Mouse (Mus musculus) heart, adult 18-20 months (tissue): Measurements from ENCODE around the gene Tlr9. TPM values are rescaled to one million over a fixed set of nuclear protein-coding genes. Genes with fewer than 3 reads are reported as not detected.

ENCODE experiments used
- DNase-seq, 2 experiments: peaks; one replicate each; pipeline ENCODE4 v3.0.0; 2021 to 2022; ENCODE audit warnings: mixed read lengths in 1 of 2
- total RNA-seq, 2 experiments: library from RNA; stranded (reverse); gene quantifications; 2 replicates each; pipeline ENCODE4 v1.2.3; 2021

Tlr9 gene
- total RNA-seq, 2 experiments from 2014 or later: 0.45 to 1.3 TPM

DNA sequence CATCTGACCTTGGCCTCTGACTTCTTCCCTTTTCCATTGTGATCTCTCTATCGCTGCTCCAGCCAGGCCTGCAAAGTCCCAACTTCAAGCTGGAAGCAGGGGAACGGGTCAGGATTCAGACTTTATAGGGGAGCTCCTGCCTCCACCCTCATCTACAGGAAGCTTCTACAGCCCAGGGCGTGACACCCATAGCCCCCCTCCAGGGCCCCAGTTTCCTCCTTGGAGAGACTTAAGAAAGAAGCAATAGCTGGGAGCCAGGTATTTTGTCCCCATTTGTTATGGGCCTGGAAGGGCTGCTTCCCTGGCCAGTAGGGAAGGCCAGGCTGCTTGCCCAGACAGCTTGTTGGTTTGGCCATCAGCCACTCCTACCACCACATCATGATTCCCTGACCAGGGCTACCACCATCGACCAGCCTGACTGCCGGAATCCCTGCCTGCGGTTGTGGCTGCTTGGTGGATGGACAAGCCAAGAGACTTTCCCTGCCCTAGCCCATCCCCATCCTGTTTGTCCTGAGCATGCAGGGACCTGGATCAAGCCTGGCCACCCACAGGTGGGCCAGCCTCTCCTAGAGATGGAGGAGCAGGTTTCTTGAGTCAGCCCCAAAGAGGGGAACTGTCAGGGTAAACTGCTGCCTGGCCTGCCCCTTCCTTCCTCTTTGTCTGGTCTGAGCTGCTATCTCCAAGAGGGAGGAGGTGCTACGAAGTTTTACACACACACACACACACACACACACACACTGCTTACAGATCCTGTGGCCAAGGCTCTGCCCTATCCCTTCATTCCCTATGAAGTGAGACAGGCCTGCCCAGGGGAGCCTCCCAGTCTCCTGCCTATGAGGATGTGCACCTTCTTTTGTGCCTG is 18.2 kb upstream of the Tlr9 start:
- peak in 1 of 2 experiments; percentile 59 for DNase-seq

DNA sequence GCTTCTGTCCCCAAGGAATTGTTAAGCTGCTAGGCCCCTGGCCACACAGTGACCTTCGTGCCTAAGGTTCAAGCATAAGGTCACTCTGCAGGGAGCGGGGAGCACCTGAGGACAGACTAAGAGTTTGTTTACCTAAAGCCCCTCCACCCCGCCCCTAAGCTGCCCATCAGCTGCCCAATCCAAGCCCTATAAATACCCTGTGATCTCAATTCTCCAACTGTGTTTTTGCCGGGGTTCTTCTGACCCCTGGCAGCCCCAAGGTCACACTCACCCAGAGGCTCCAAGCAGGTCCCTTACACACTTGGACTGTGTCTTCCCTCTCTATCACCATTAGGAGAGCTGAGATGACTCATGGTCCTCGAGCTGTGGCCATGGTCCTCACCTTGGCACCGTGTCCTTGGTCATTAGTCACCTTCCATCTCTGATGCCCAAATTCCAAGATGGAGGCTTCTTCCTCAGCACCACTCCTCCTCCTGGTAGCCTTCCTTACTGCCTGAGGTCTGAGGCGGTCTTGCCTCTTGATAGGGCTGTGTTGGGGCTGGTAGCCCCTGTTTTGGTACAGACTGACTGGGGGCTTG is 16.6 kb upstream of the Tlr9 start:
- DNase-seq: peak in 1 of 2 experiments; percentile 48

DNA sequence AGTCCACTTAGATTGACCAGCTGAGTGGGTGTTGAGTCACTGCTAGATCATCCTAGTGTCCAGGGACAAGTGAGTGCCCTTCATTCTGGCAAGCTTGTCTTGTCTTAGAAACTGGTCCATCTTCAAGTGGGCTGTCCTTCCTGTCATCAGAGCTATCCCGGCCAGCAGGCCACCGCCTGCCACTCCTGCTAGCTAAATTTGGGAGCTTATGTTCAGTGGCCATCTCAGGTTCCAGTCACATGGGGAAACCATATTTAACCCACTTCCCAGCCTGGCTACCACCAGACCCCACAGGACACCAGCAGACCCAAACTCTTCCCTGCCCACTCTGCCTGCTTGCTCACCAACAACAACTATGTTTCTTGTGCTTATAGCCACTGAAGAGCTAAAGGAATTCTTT is 15.9 kb upstream of the Tlr9 start:
- DNase-seq: peak; percentile 77 to 82

DNA sequence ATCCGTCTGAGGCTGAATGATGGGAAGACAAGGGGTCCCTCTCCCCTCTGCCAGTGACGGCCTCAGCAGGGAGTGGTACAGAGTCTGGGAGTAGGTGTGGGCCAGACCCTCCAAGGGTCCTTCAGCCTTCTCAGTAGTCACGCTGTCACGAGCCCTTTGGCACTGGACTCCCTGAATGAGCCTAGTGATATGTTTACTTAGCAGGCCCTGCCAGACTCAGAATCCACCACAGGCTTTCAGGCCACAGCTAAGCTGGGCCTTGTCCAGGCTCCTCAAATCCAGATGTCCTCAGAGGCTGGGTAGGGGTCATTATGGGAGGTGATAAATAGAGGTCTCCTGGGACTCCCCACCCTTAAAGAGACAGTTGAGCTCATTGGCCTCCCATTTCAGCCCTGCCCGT is 14.2 kb upstream of the Tlr9 start:
- DNase-seq: peak; percentile 58

DNA sequence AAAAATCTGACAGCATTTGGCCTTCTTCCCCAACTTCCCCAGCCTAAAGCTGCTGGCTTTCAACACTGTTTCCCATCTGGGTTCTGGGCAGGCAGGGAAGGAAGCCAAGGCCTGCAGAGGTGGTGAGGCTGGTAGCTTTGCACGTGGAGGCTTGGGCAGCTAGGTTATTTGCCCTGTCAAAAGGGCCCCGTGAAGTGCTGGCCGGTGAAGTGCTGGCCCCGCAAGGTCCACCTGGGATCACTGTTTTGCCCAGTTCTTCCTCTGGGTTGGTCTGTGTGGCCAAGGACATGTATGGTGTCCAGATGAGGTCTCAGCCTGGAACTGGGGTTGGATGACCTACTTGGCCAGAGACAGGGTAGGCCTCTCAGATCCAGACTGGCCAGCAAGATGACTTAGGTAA is 12.4 kb upstream of the Tlr9 start:
- peak; percentile 53 to 68 for DNase-seq

DNA sequence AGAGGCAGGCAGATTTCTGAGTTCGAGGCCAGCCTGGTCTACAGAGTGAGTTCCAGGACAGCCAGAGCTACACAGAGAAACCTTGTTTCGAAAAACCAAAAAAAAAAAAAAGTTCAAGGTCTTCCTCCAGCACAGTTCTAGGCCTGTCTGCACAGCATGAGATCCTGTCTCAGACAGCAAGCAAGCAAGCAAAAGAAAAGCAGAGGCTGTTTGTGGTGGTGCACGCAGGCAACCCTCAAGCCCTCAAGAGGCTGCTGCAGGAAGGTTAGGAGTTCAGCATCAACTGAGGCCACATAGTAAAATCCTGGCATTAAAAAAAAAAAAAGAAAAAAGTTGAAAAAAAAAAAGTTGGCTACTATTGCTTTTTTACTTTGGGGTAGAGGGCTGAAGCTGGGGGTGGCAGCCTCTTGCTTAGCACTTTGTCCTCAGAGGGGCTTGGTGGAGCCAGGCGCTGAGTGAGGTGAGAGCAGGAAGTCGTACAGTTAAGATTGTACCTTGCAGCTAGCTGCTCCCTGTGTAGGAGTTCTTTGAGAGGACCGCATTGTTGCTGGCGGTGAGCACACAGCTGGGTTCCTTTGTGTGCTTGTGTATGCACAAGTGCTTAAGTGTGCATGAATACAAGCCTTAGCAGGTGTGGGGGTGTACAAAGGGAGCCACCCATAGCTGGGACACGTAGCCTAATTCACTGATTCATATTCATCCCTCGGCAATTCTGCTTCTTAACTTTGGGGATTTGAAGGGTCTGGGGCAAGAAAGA is 11.4 kb upstream of the Tlr9 start:
- DNase-seq: no peak

DNA sequence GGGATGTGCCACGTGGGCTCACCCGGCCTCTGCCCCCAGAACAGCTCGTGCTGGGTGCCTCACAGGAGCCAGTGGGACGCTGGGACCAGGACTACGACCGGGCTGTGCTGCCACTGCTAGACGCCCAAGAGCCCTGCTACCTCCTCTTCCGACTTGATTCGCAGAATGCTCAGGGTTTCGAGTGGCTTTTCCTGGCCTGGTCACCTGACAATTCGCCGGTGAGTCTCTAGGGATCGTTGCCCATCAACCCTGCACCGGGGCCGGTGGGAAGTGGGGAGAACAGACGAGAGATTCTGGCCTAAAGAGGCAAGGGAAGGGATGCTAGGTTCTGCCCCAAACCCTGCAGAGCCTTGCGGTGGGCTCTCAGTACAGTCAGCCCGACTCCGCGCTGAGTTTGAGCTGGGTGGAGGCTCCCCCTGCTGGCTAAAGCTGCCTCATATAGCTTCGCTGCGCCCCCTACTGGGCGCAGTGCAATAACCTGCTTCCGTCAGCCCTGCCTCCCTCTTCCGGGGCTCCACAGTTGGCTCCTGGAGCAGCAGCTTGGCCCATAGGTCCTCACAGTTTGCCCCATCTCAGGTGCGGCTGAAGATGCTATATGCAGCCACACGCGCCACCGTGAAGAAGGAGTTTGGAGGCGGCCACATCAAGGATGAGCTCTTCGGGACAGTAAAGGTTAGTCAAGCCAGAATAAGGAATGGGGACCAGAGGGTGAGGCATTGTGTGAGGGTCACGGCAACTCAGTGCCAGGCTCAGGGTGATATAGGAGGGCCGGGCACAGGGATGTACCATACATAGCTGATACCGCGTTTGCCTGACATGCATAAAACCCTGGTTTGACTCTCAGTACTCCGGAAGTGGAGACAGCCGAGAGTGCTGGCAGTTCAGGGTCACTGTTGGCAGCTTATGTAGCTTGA is 10.5 kb upstream of the Tlr9 start:
- peak; percentile 82 to 89 for DNase-seq

DNA sequence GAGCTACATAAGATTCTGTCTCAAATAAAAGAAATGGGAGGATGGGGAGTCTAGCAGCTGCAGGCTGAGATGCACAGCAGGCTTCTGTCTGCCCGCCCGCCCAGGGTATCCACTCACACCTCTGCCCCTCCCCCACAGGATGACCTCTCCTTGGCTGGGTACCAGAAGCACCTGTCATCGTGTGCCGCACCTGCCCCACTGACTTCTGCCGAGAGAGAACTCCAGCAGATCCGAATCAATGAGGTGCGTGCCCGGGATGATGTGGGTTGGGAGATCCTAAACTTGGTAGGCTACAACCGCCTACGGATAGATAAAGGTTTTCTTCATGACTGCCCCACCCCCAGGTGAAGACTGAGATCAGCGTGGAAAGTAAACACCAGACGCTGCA is 9.8 kb upstream of the Tlr9 start:
- no peak for DNase-seq

DNA sequence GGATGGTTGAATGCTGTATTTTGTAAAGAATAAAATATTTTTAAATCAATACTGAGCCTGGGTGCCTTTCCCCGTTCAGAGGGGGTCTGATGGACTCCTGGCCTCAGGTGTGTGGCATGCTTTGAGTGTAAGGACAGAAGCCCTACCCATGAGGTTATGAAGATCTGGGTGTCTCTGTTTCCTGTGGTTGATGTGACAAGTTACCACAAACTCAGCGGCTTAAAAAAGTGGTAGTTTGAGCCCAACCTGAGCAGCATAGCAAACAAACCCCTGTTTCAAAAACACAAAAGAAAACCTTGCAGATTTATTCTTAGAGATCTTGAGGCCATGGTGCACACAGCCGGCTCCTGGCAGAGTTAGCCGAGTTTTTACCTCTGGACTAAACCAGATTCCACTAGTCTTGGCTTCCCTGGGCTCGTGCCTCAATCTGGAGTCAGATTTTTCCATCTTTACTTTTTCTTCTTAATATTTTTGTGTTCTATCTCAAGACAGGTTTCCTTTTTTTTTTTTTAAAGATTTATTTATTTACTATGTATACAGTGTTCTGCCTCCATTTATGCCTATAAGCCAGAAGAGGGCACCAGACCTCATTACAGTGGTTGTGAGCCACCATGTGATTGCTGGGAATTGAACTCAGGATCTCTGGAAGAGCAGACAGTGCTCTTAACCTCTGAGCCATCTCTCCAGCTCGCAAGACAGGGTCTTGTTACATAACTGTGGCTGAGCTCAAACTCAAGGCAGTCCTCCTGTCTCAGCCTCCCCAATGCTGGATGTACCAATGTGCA is 6.9 kb upstream of the Tlr9 start:
- DNase-seq: no peak

DNA sequence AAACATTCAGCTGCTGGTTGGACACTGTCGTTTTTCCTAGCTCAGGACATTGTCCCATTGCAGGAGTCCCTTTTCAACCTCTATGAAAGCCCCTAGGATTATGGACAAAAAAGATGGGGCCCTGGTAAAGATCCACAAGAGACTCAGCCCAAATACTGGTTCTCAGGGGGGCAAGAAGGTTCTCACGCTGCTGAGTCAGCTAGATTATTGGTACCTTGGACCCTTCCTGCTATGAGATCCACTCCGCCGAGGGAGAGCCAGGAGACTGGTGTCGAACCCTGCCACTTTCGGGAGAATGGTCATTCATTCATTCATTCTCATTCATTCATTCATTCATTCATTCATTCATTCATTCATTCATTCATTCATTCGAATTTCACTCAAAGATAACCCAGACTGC is 5.4 kb upstream of the Tlr9 start:
- no peak for DNase-seq

DNA sequence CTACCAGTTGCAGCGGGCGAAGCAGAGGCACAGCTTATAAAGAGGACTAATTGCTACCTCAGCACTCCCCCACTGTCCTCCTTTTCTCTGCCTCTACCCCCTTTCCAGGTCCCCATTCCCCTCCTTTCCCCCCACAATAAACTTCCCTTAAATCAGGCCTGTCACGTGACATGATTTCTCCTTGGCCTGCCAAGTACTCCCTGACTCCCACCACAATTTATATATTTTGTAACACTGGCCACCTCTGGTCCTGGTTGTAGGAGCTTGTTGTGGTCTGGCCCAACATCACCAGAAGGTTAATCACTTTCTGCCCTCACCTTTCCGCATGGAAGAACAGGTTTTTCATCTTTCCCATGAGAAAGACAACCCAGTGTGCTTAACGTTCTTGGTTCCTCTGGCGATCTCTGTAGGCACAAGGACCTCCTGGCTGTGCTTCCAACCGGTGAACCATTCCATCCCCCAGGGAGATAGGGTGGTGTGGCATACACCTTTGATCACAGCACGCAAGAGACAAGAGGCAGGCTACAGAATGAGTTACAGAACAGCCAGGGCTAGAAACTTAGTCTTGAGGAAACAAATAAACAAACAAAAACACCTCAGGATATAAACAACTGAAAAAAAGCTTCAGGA is 1.4 kb upstream of the Tlr9 start:
- no peak for DNase-seq

DNA sequence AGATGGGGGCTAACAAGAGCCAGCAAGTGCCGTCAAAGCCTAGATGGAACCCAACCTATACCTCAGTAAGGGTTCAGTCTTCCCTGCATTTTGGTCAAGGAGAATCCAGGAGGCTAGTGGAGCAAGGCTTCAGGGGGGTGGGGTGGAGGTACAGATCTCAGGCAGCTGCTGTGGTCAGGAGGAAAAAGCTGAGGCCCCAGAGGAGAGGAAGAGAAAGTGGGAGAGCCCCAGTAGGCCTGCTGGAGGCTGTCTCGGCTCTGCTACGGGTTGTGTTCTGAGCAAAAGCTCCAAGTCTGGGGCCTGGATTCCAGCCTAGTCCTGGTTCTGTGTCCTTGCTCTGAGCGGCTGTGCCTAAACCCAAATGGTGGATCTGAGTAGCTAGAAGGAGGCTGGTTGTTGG is 596 bp downstream of the Tlr9 start:
- DNase-seq: no peak

DNA sequence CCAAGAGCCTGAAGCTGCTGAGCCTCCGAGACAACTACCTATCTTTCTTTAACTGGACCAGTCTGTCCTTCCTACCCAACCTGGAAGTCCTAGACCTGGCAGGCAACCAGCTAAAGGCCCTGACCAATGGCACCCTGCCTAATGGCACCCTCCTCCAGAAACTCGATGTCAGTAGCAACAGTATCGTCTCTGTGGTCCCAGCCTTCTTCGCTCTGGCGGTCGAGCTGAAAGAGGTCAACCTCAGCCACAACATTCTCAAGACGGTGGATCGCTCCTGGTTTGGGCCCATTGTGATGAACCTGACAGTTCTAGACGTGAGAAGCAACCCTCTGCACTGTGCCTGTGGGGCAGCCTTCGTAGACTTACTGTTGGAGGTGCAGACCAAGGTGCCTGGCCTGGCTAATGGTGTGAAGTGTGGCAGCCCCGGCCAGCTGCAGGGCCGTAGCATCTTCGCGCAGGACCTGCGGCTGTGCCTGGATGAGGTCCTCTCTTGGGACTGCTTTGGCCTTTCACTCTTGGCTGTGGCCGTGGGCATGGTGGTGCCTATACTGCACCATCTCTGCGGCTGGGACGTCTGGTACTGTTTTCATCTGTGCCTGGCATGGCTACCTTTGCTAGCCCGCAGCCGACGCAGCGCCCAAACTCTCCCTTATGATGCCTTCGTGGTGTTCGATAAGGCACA is 3.2 kb downstream of the Tlr9 start:
- DNase-seq: no peak

DNA sequence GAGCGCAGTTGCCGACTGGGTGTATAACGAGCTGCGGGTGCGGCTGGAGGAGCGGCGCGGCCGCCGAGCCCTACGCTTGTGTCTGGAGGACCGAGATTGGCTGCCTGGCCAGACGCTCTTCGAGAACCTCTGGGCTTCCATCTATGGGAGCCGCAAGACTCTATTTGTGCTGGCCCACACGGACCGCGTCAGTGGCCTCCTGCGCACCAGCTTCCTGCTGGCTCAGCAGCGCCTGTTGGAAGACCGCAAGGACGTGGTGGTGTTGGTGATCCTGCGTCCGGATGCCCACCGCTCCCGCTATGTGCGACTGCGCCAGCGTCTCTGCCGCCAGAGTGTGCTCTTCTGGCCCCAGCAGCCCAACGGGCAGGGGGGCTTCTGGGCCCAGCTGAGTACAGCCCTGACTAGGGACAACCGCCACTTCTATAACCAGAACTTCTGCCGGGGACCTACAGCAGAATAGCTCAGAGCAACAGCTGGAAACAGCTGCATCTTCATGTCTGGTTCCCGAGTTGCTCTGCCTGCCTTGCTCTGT is 3.8 kb downstream of the Tlr9 start:
- peak; percentile 69 for DNase-seq

DNA sequence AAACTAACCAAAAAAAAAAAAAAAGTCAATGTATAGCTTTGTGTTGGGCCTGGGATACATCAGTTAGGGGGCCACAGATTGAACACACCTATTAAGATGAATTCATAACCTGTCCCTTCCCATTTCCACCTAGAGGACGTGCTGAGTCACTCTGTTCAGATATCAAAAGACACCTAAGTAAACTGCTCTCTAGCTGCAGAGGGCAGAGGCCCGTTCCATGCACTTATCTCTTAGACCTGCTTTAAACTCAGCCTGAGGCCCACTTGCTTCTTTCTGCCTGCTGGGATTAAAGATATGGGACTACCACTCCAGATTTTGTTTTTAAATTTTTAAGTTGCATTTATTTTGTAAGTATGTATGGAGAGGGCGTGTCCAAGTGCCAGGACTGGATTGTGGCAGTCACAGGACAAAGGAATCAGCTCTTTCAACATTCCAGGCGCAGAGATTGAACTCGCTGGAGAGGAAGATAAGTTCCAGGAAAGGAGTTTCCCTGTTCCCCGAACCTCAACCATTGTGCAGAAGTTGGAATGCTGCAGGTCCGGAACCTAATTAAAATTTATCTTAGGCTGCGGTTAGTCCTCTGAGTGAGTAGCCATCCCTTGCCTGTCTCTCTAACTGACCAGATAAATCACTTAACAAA is 5.5 kb downstream of the Tlr9 start:
- no peak for DNase-seq

DNA sequence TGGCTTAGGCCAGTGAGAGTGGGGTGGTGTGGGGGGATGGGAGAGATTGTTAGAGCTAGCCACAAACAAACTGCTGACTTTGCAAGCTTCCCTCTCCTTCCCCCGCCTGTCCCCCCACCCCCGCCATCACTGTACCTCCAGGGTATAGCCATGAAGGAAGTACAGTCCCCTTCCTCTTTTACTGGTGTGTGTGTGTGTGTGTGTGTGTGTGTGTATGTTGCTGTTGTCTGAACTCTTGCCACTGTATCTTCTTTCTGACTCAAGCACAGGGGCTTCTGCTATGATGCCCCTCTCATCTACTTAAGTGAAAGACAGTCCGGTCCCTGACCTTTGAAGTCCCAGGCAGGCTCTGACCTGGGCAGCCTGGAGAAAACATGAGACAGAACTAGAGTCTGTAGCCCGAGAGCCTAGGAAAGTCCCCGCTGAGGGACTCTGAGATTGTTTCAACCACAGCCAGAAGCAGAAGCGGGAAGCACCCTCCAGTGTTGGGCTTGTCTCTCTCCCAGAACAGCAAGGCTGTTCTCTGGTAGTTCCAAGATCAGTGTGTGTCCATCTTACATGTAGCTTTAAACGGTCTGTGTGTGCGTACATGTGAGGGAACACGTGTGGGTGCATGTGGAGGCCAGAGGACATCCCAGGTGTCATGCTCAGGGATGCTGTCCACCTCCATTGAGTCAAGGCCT is 7.8 kb downstream of the Tlr9 start:
- DNase-seq: no peak

DNA sequence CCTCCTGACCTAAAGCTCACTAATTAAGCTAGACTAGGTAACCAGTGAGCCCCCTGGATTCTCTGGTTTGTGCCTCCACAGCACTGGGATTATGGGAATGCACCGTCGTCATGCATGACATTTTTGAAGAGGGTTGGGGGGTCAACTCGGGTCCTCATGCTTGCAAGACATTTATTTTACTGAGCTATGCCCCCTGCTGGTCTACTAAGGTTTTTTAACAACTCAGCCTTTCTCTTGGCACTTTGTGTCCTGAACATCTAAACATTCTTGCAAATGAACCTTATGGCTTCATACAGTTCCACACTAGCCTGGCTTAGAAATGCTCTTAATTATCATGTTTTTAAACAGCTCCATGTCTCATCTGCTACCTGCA is 8.3 kb downstream of the Tlr9 start:
- DNase-seq: no peak

DNA sequence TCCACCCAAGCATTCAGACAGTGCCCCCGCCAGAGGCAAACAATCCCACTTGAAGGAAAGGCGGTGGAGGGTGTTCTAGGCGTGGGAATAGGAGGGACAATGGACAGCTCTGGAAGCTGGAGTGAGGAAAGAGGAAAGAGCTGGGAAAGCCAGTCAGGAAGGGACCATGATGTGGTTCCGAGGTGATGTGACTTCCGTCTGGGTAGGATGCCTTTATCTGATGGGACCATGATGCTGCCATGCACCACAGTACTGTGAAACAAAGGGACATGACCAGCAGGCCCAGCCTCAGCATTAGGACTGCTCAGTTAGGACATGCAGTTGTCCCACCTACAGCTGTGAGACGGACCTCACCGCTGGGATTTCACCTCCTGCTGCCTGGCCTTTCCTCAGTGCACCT is 8.8 kb downstream of the Tlr9 start:
- DNase-seq: no peak

DNA sequence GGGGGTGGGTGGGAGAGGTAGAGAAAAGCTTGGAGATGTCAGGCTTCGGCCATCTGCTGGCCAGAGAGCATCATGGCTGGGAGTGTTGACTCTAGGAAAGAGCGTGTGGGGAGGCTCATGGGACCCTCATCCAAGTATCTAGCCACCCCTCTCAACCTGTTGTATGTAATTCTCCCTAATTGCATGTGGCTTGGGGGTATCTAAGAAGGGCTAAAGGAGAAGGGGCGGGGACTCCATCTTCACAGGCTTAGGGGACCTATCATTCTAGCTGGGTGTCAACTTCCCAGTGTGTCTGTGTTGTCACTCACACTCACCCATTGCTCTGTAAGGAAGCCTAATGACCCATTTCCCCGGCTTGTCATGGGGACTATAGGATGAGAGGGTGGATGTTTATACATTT is 9.4 kb downstream of the Tlr9 start:
- no peak for DNase-seq
